Mouse (Mus musculus) forebrain, embryonic 15.5 days (tissue): ENCODE measurements around the gene Reln. TPM values are rescaled to one million over a fixed set of nuclear protein-coding genes. Genes with fewer than 3 reads are reported as not detected.

Experiments used
- ATAC-seq: fragments of 200-750 bp; cut with Nextera tagmentation; replicated peaks from 2 replicates; pipeline ENCODE4 v1.8.0; 2017; ENCODE audit warnings: mild to moderate bottlenecking, moderate TSS enrichment, moderate library complexity
- H3K27ac ChIP-seq: fragments of 300-500 bp; sonication (generic); replicated peaks from 2 replicates; pipeline ENCODE4 v1.5.1; 2015; ENCODE audit warnings: mild to moderate bottlenecking, inconsistent platforms
- H3K27me3 ChIP-seq: fragments of 300-500 bp; sonication (generic); 2 replicates; pipeline ENCODE4 v1.6.1; 2015; ENCODE audit warnings: inconsistent platforms
- H3K36me3 ChIP-seq: fragments of 300-500 bp; sonication (generic); 2 replicates; pipeline ENCODE4 v1.6.1; 2015; ENCODE audit warnings: mild to moderate bottlenecking, inconsistent platforms
- H3K4me1 ChIP-seq: fragments of 300-500 bp; sonication (generic); 2 replicates; pipeline ENCODE4 v1.6.1; 2015; ENCODE audit warnings: inconsistent platforms
- H3K4me2 ChIP-seq: fragments of 300-500 bp; sonication (generic); replicated peaks from 2 replicates; pipeline ENCODE4 v1.6.1; 2015; ENCODE audit warnings: mild to moderate bottlenecking, inconsistent platforms
- H3K4me3 ChIP-seq: fragments of 300-500 bp; sonication (generic); 2 replicates; pipeline ENCODE4 v1.5.1; 2015; ENCODE audit warnings: mild to moderate bottlenecking, inconsistent platforms
- H3K9ac ChIP-seq: fragments of 300-500 bp; sonication (generic); replicated peaks from 2 replicates; pipeline ENCODE4 v1.6.1; 2015; ENCODE audit warnings: mild to moderate bottlenecking, inconsistent platforms
- H3K9me3 ChIP-seq: fragments of 300-500 bp; sonication (generic); 2 replicates; pipeline ENCODE4 v1.6.1; 2016; ENCODE audit warnings: inconsistent platforms
- WGBS: fragments of 180-500 bp; shearing (Covaris S2); methylation state at CpG from one replicate; pipeline ENCODE4 v1.1.7; 2015; ENCODE audit warnings: mixed read lengths; 5-methylcytosine and 5-hydroxymethylcytosine counted together
- polyA plus RNA-seq: library from polyadenylated mRNA; unstranded; fragments of >200 nt; fragmentation: Nextera tagmentation; extraction: Ambion mirVana; gene quantifications from 2 replicates; pipeline ENCODE4 v1.2.1, GENCODE M21; 2015

Reln gene
- polyA plus RNA-seq, 1 experiment from 2014 or later = 46.7 TPM

GRCm38 (mm10) chr5:22330802-22331201 is 13.7 kb downstream of the Reln start:
- WGBS = 32% methylated on average over 5 of the region's 5 CpGs
- no peak overlapping the region for H3K4me2 ChIP-seq
- 0 out of 2 replicates have a peak, but pooled peaks have one; percentile 19 for ATAC-seq

GRCm38 (mm10) chr5:22328431-22329359 is 15.8 kb downstream of the Reln start:
- H3K4me3 ChIP-seq = no peak overlapping the region

More at GRCm38 (mm10) chr5:22330802-22331201, 13.7 kb downstream of the Reln start:
- no peak overlapping the region for H3K27ac ChIP-seq
- no peak overlapping the region for H3K4me3 ChIP-seq
- no peaks in the 10 kb centered on the region for H3K36me3 ChIP-seq
- no peaks in the 10 kb centered on the region for H3K27me3 ChIP-seq
- 0 out of 2 replicates have a peak, but pooled peaks cover 7% of the 10 kb centered on the region for H3K9me3 ChIP-seq
- H3K4me1 ChIP-seq = no peaks in the 10 kb centered on the region
- H3K9ac ChIP-seq = no peak overlapping the region

GRCm38 (mm10) chr5:22327170-22327569 is 17.3 kb downstream of the Reln start:
- Histone ChIP-seq H3K27ac (no peak overlapping the region), H3K9ac (no peak overlapping the region), H3K36me3 (no peaks in the 10 kb centered on the region), H3K4me3 (no peak overlapping the region), H3K4me1 (no peaks in the 10 kb centered on the region), H3K27me3 (no peaks in the 10 kb centered on the region), H3K4me2 (no peak overlapping the region), H3K9me3 (no peaks in the 10 kb centered on the region)
- 84% methylated on average over 3 of the region's 3 CpGs for WGBS
- no peak for ATAC-seq

More at GRCm38 (mm10) chr5:22328431-22329359, 15.8 kb downstream of the Reln start:
- H3K4me2 ChIP-seq = no peak overlapping the region
- H3K4me1 ChIP-seq = no peaks in the 10 kb centered on the region
- H3K9me3 ChIP-seq = 0 out of 2 replicates have a peak, but pooled peaks cover 4% of the 10 kb centered on the region
- H3K27me3 ChIP-seq = no peaks in the 10 kb centered on the region
- H3K9ac ChIP-seq = no peak overlapping the region
- H3K27ac ChIP-seq = no peak overlapping the region
- WGBS = 88% methylated on average over 8 of the region's 8 CpGs
- no peaks in the 10 kb centered on the region for H3K36me3 ChIP-seq
- no peak for ATAC-seq

GRCm38 (mm10) chr5:22323801-22324200 is 20.7 kb downstream of the Reln start:
- 70% methylated on average over 1 of the region's 1 CpGs for WGBS
- H3K27me3 ChIP-seq = no peaks in the 10 kb centered on the region
- no peak for ATAC-seq
- no peaks in the 10 kb centered on the region for H3K4me1 ChIP-seq
- no peak overlapping the region for H3K27ac ChIP-seq
- H3K9me3 ChIP-seq = no peaks in the 10 kb centered on the region
- H3K9ac ChIP-seq = no peak overlapping the region
- H3K4me3 ChIP-seq = no peak overlapping the region
- H3K36me3 ChIP-seq = no peaks in the 10 kb centered on the region
- no peak overlapping the region for H3K4me2 ChIP-seq

- H3K27ac ChIP-seq = no peak overlapping the region
- H3K9ac ChIP-seq = no peak overlapping the region
- H3K9me3 ChIP-seq = no peaks in the 10 kb centered on the region
- no peak for ATAC-seq
- H3K36me3 ChIP-seq = no peaks in the 10 kb centered on the region
- H3K4me1 ChIP-seq = no peaks in the 10 kb centered on the region
- no peak overlapping the region for H3K4me2 ChIP-seq
- no peak overlapping the region for H3K4me3 ChIP-seq
- H3K27me3 ChIP-seq = no peaks in the 10 kb centered on the region
- WGBS = 90% methylated on average over 1 of the region's 1 CpGs
These were observed 26.7 kb downstream of the Reln start for GRCm38 (mm10) chr5:22317807-22318206.

GRCm38 (mm10) chr5:22316471-22316870 is 28.0 kb downstream of the Reln start:
- no peak overlapping the region for H3K4me2 ChIP-seq
- no peak for ATAC-seq
- H3K36me3 ChIP-seq = no peaks in the 10 kb centered on the region
- H3K9ac ChIP-seq = no peak overlapping the region
- 91% methylated on average over 7 of the region's 7 CpGs for WGBS
- no peak overlapping the region for H3K4me3 ChIP-seq
- no peak overlapping the region for H3K27ac ChIP-seq
- H3K27me3 ChIP-seq = no peaks in the 10 kb centered on the region
- H3K4me1 ChIP-seq = no peaks in the 10 kb centered on the region
- no peaks in the 10 kb centered on the region for H3K9me3 ChIP-seq

GRCm38 (mm10) chr5:22315990-22316389 is 28.5 kb downstream of the Reln start:
- H3K27me3 ChIP-seq = no peaks in the 10 kb centered on the region
- H3K4me2 ChIP-seq = no peak overlapping the region
- no peak overlapping the region for H3K27ac ChIP-seq
- no peak overlapping the region for H3K9ac ChIP-seq
- no peaks in the 10 kb centered on the region for H3K9me3 ChIP-seq
- H3K36me3 ChIP-seq = no peaks in the 10 kb centered on the region
- H3K4me3 ChIP-seq = no peak overlapping the region
- WGBS = 80% methylated on average over 2 of the region's 2 CpGs
- no peaks in the 10 kb centered on the region for H3K4me1 ChIP-seq
- ATAC-seq = no peak

- no peak overlapping the region for H3K9ac ChIP-seq
- no peak overlapping the region for H3K4me2 ChIP-seq
- no peaks in the 10 kb centered on the region for H3K36me3 ChIP-seq
- no peaks in the 10 kb centered on the region for H3K9me3 ChIP-seq
- H3K27ac ChIP-seq = no peak overlapping the region
- WGBS = 65% methylated on average over 10 of the region's 10 CpGs
- H3K27me3 ChIP-seq = no peaks in the 10 kb centered on the region
- ATAC-seq = no peak
- H3K4me3 ChIP-seq = no peak overlapping the region
- H3K4me1 ChIP-seq = no peaks in the 10 kb centered on the region
These were observed 31.5 kb downstream of the Reln start for GRCm38 (mm10) chr5:22312995-22313394.

- no peak for ATAC-seq
- WGBS = 89% methylated on average over 4 of the region's 4 CpGs
These were observed 33.5 kb downstream of the Reln start for GRCm38 (mm10) chr5:22311046-22311445.

GRCm38 (mm10) chr5:22309001-22309400 is 35.5 kb downstream of the Reln start:
- Histone ChIP-seq H3K27me3 (no peaks in the 10 kb centered on the region), H3K9ac (no peak overlapping the region), H3K4me1 (no peaks in the 10 kb centered on the region), H3K4me2 (no peak overlapping the region), H3K4me3 (no peak overlapping the region), H3K9me3 (no peaks in the 10 kb centered on the region), H3K27ac (no peak overlapping the region), H3K36me3 (no peaks in the 10 kb centered on the region)
- WGBS = 17% methylated on average over 2 of the region's 2 CpGs
- ATAC-seq = no peak

More at GRCm38 (mm10) chr5:22311046-22311445, 33.5 kb downstream of the Reln start:
- no peaks in the 10 kb centered on the region for H3K36me3 ChIP-seq
- H3K9me3 ChIP-seq = no peaks in the 10 kb centered on the region
- no peak overlapping the region for H3K4me2 ChIP-seq
- H3K27me3 ChIP-seq = no peaks in the 10 kb centered on the region
- no peak overlapping the region for H3K9ac ChIP-seq
- H3K4me3 ChIP-seq = no peak overlapping the region
- no peak overlapping the region for H3K27ac ChIP-seq
- H3K4me1 ChIP-seq = no peaks in the 10 kb centered on the region

GRCm38 (mm10) chr5:22307853-22308252 is 36.6 kb downstream of the Reln start:
- Histone ChIP-seq H3K9ac (no peak overlapping the region), H3K27me3 (no peaks in the 10 kb centered on the region), H3K9me3 (no peaks in the 10 kb centered on the region), H3K27ac (no peak overlapping the region), H3K4me3 (no peak overlapping the region), H3K4me1 (no peaks in the 10 kb centered on the region), H3K36me3 (no peaks in the 10 kb centered on the region), H3K4me2 (no peak overlapping the region)
- no peak for ATAC-seq
- WGBS = 85% methylated on average over 4 of the region's 4 CpGs

- H3K36me3 ChIP-seq = no peaks in the 10 kb centered on the region
- H3K27ac ChIP-seq = no peak overlapping the region
- H3K4me1 ChIP-seq = no peaks in the 10 kb centered on the region
- no peak overlapping the region for H3K4me3 ChIP-seq
- H3K9ac ChIP-seq = no peak overlapping the region
- H3K27me3 ChIP-seq = no peaks in the 10 kb centered on the region
- 62% methylated on average over 3 of the region's 3 CpGs for WGBS
- no peaks in the 10 kb centered on the region for H3K9me3 ChIP-seq
- ATAC-seq = no peak
- H3K4me2 ChIP-seq = no peak overlapping the region
These were observed 37.4 kb downstream of the Reln start for GRCm38 (mm10) chr5:22307072-22307471.
